Mouse (Mus musculus) intestine, embryonic 15.5 days (tissue): ENCODE measurements around the gene Med1. TPM values are rescaled to one million over a fixed set of nuclear protein-coding genes. Genes with fewer than 3 reads are reported as not detected.

Experiments used
- ATAC-seq: fragments of 200-750 bp; cut with Nextera tagmentation; 2 replicates; pipeline ENCODE4 v1.8.0; 2017; ENCODE audit warnings: moderate TSS enrichment, moderate library complexity
- H3K27ac ChIP-seq: fragments of 300-500 bp; sonication (generic); 2 replicates; pipeline ENCODE4 v1.5.1; 2015; ENCODE audit warnings: mild to moderate bottlenecking, inconsistent platforms
- H3K27me3 ChIP-seq: fragments of 300-500 bp; sonication (generic); replicated peaks from 2 replicates; pipeline ENCODE4 v1.6.1; 2015; ENCODE audit warnings: inconsistent platforms
- H3K36me3 ChIP-seq: fragments of 300-500 bp; sonication (generic); 2 replicates; pipeline ENCODE4 v1.6.1; 2015; ENCODE audit warnings: inconsistent platforms
- H3K4me1 ChIP-seq: fragments of 300-500 bp; sonication (generic); replicated peaks from 2 replicates; pipeline ENCODE4 v1.6.1; 2015; ENCODE audit warnings: inconsistent platforms
- H3K4me2 ChIP-seq: fragments of 300-500 bp; sonication (generic); replicated peaks from 2 replicates; pipeline ENCODE4 v1.6.1; 2015; ENCODE audit warnings: mild to moderate bottlenecking, inconsistent platforms
- H3K4me3 ChIP-seq: fragments of 300-500 bp; sonication (generic); replicated peaks from 2 replicates; pipeline ENCODE4 v1.5.1; 2015; ENCODE audit warnings: inconsistent platforms
- H3K9ac ChIP-seq: fragments of 300-500 bp; sonication (generic); 2 replicates; pipeline ENCODE4 v1.6.1; 2015; ENCODE audit warnings: inconsistent platforms
- H3K9me3 ChIP-seq: fragments of 300-500 bp; sonication (generic); 2 replicates; pipeline ENCODE4 v1.6.1; 2016; ENCODE audit warnings: inconsistent platforms
- WGBS: fragments of 180-500 bp; shearing (Covaris S2); methylation state at CpG from one replicate; pipeline ENCODE4 v1.1.7; 2015; 5-methylcytosine and 5-hydroxymethylcytosine counted together
- polyA plus RNA-seq: library from polyadenylated mRNA; unstranded; fragments of >200 nt; fragmentation: Nextera tagmentation; extraction: Ambion mirVana; gene quantifications from 2 replicates; pipeline ENCODE4 v1.2.1, GENCODE M21; 2015

The Med1 gene
- polyA plus RNA-seq, 1 experiment from 2014 or later, result 63.0 TPM

DNA sequence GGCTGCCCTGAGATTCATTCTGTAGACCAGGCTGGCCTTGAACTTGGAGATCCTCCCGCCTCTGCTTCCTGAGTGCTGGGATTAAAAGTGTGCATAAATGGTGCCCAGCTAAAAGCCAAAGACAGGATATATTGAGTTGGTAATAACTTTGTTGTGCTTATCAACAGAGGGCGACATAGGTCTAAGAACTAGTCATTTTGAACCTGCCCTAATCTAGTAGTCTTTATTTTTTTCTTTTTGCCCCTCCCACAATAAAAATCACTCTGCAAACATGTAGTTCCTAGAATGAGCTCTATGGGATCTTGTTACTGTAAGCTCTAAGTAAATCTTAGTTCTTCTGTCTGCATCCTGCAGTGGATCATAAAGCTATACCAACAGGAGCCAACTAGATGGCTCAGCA, 50.5 kb downstream of the Med1 start:
- H3K9me3 ChIP-seq, result no peaks in the 10 kb centered on the region
- H3K27ac ChIP-seq, result no peak overlapping the region
- no peak overlapping the region for H3K9ac ChIP-seq
- H3K4me1 ChIP-seq, result no peaks in the 10 kb centered on the region
- no peaks in the 10 kb centered on the region for H3K36me3 ChIP-seq
- H3K4me2 ChIP-seq, result no peak overlapping the region
- H3K27me3 ChIP-seq, result no peaks in the 10 kb centered on the region
- 94% methylated on average over 2 of the region's 2 CpGs for WGBS
- no peak overlapping the region for H3K4me3 ChIP-seq
- no peak for ATAC-seq

DNA sequence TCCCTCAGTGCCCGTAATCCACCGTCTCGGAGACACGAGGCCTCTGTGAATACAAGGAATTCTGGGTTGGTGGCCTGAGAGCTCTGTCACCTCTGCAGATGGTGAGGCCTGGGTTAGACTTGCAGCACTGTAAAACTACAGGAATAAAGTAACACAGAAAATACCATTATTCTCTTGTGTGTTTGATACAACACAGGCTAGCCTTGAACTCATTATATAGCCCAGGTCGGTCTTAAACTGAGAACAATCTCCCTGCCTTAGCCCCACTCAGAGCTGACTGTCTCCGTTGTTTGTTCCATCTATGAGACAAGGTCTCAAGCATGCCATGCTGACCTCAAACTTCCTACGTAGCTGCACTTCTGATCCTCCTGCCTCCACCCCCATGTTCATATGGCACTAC, 54.2 kb downstream of the Med1 start:
- no peak overlapping the region for H3K4me3 ChIP-seq
- H3K27ac ChIP-seq, result no peak overlapping the region
- no peaks in the 10 kb centered on the region for H3K36me3 ChIP-seq
- WGBS, result 72% methylated on average over 7 of the region's 7 CpGs
- H3K9me3 ChIP-seq, result no peaks in the 10 kb centered on the region
- H3K4me1 ChIP-seq, result no peaks in the 10 kb centered on the region
- H3K27me3 ChIP-seq, result no peaks in the 10 kb centered on the region
- ATAC-seq, result no peak
- no peak overlapping the region for H3K4me2 ChIP-seq
- no peak overlapping the region for H3K9ac ChIP-seq

DNA sequence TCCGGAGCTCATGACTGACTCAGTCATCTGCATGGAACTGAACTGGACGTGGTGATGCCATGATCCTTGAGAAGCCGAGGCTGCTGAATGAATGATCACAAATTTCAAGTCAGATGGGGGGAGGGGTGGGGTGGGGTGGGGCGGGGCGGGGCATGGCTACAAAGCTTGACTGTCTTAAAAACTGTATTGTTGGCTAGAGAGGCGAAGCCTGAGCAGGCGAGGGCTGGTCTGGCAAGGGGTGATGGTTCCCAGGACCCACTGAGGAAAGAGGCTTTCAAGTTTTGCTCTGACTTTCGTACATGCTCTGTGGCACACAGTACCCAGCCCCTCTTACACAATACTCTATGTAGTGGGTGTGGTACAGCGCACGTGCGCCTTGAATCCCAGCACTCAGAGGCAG, 55.3 kb downstream of the Med1 start:
- Histone ChIP-seq H3K27ac (no peak overlapping the region), H3K27me3 (no peaks in the 10 kb centered on the region), H3K4me1 (no peaks in the 10 kb centered on the region), H3K4me3 (no peak overlapping the region), H3K4me2 (no peak overlapping the region), H3K9me3 (no peaks in the 10 kb centered on the region), H3K9ac (no peak overlapping the region), H3K36me3 (no peaks in the 10 kb centered on the region)
- ATAC-seq, result no peak
- 89% methylated on average over 11 of the region's 11 CpGs for WGBS

DNA sequence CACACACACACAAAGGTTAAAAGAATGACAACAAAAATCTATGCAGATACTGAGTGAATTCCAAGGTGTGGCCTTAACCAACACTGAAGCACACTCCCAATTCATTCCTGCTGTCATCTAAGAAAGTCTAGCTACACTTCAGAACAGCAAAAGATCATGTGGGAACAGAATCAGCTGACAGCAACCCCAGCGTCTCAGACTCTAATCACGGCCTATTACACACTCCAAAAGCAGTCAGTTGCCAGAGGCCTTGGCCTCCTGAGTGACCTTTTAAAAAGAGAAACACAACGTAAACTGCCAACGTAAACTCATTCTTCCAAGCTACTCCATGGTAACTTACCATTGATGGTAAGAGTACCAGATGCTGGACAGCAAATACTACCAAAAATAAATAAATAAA, 58.1 kb downstream of the Med1 start:
- Histone ChIP-seq H3K4me3 (no peak overlapping the region), H3K9me3 (no peaks in the 10 kb centered on the region), H3K4me1 (no peaks in the 10 kb centered on the region), H3K4me2 (no peak overlapping the region), H3K36me3 (no peaks in the 10 kb centered on the region), H3K27me3 (no peaks in the 10 kb centered on the region), H3K9ac (no peak overlapping the region), H3K27ac (no peak overlapping the region)
- 67% methylated on average over 4 of the region's 4 CpGs for WGBS
- no peak for ATAC-seq

DNA sequence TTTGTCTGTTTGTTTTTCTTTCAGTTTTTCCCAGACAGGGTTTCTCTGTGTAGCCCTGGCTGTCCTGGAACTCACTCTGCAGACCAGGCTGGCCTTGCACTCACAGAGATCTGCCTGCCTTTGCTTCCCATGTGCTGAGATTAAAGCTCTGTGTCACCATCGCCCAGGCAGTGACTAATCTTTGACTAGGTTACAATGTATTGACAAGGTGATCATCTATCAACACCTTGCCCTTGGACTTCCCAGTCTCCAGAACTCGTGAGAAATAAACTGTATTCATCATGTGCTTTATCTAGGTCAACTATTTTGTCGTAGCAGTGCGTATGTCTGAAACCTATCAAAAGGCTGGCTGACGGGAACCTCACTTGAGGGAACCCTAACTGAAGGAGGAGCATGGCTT, 69.7 kb downstream of the Med1 start:
- Histone ChIP-seq H3K36me3 (no peaks in the 10 kb centered on the region), H3K4me3 (no peak overlapping the region), H3K4me2 (no peak overlapping the region), H3K27ac (no peak overlapping the region), H3K4me1 (no peaks in the 10 kb centered on the region), H3K9me3 (no peaks in the 10 kb centered on the region), H3K9ac (no peak overlapping the region), H3K27me3 (no peaks in the 10 kb centered on the region)
- no peak for ATAC-seq
- WGBS, result 84% methylated on average over 5 of the region's 5 CpGs

DNA sequence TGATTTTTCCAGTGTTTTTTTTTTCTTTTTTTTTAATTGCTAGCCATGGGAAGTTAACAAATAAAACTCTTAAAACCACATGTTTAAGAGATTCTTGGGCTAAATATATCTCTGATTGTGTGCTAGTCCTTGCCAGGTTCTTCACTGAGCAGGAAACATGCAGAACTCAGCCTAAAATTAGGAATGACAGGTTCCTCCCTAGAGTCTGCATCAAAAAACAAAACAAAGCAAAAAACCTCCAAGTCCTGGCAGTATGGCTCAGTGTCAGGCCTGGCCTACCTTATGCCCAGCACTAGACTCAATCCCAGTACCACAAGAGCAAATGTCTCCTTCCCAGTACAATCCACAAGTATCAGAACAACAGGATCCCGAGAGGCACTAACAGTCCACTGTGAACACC, 78.7 kb downstream of the Med1 start:
- H3K9me3 ChIP-seq, result no peaks in the 10 kb centered on the region
- no peaks in the 10 kb centered on the region for H3K4me1 ChIP-seq
- peaks cover 5% of the 10 kb centered on the region; the same call in 1 of the 2 replicates for H3K36me3 ChIP-seq
- no peak overlapping the region for H3K4me2 ChIP-seq
- ATAC-seq, result no peak
- H3K27me3 ChIP-seq, result no peaks in the 10 kb centered on the region
- H3K9ac ChIP-seq, result no peak overlapping the region
- WGBS, result 92% methylated on average over 1 of the region's 1 CpGs
- H3K27ac ChIP-seq, result no peak overlapping the region
- no peak overlapping the region for H3K4me3 ChIP-seq

DNA sequence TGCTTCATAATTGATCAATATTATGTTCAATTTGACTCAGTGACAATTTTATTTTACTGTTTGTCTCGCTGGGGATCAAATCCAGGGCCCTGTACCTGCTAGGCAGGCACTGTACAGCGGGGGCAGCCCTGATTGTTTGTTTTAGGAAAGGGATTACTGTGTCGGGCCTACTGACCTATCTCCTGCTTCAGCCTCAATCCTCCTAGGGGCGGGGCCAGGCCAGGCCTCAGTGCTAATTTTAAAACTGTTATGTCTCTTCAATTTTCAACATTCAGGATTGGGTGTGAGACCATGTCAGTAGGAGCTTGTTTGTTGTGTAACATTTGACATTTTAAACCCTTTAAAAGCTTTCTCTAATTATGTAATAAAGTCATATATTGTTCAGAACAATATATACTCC, 79.6 kb downstream of the Med1 start:
- no peaks in the 10 kb centered on the region for H3K9me3 ChIP-seq
- no peak overlapping the region for H3K27ac ChIP-seq
- H3K4me1 ChIP-seq, result no peaks in the 10 kb centered on the region
- H3K4me2 ChIP-seq, result no peak overlapping the region
- no peaks in the 10 kb centered on the region for H3K27me3 ChIP-seq
- no peak overlapping the region for H3K9ac ChIP-seq
- no peak for ATAC-seq
- no peak overlapping the region for H3K4me3 ChIP-seq
- 61% methylated on average over 4 of the region's 4 CpGs for WGBS
- H3K36me3 ChIP-seq, result peaks cover 8% of the 10 kb centered on the region; the same call in 1 of the 2 replicates

DNA sequence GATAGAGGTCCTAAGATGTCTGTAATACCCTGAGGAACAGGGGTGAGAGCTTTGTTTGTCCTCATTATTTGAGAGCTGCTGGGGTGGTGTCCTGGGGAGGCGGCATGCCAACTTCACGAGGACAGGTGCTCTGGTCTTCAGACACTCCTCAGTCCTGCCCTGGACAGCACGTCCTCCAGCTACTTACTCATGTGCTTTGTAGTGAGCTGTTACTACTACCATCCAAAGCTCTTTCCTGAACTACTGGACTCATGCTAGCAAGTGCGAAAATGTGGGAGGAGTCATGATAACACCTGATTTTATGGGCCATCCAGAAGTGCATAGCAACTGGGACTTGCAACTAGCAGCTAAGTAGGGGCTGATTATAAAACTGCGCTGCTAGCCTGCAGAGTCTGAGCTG, 83.4 kb downstream of the Med1 start:
- no peaks in the 10 kb centered on the region for H3K27me3 ChIP-seq
- H3K27ac ChIP-seq, result no peak overlapping the region
- WGBS, result 81% methylated on average over 5 of the region's 5 CpGs
- H3K4me2 ChIP-seq, result no peak overlapping the region
- no peaks in the 10 kb centered on the region for H3K9me3 ChIP-seq
- ATAC-seq, result no peak
- peaks cover 8% of the 10 kb centered on the region; the same call in 1 of the 2 replicates for H3K36me3 ChIP-seq
- no peaks in the 10 kb centered on the region for H3K4me1 ChIP-seq
- no peak overlapping the region for H3K4me3 ChIP-seq
- no peak overlapping the region for H3K9ac ChIP-seq

Other genes starting within 250 kb of the Med1 start
- gene Plxdc1, start 206.8 kb downstream of the Med1 start, polyA plus RNA-seq, result 0.47 and 0.49 TPM in 2 replicates
- 7.6 and 11.8 TPM in 2 replicates for gene Arl5c, start 197.1 kb downstream of the Med1 start, polyA plus RNA-seq
- 6.5 and 7.5 TPM in 2 replicates for gene Cacnb1, start 170.3 kb downstream of the Med1 start, polyA plus RNA-seq
- 1,063 and 1,131 TPM in 2 replicates for gene Rpl19, start 166.6 kb downstream of the Med1 start, polyA plus RNA-seq
- 0.16 and 0.29 TPM in 2 replicates for gene Stac2, start 139.8 kb downstream of the Med1 start, polyA plus RNA-seq
- 10.4 and 14.9 TPM in 2 replicates for gene Fbxl20, start 42.9 kb downstream of the Med1 start, polyA plus RNA-seq
- gene Cdk12, start 9.8 kb upstream of the Med1 start, polyA plus RNA-seq, result 8.5 and 9.4 TPM in 2 replicates
- 0.09 TPM in 2 replicates for gene Neurod2, start 136.4 kb upstream of the Med1 start, polyA plus RNA-seq
- 52.2 and 68.9 TPM in 2 replicates for gene Ppp1r1b, start 155.1 kb upstream of the Med1 start, polyA plus RNA-seq
- 39.4 and 39.7 TPM in 2 replicates for gene Stard3, start 165.1 kb upstream of the Med1 start, polyA plus RNA-seq
- 0.25 TPM in 1 of 2 replicates, not detected in the other for gene Tcap, start 190.5 kb upstream of the Med1 start, polyA plus RNA-seq
- 0.19 TPM in 1 of 2 replicates, not detected in the other for gene Pnmt, start 193.2 kb upstream of the Med1 start, polyA plus RNA-seq
- gene Pgap3, start 207.2 kb upstream of the Med1 start, polyA plus RNA-seq, result 15.5 and 16.7 TPM in 2 replicates
- 31.9 and 35.1 TPM in 2 replicates for gene Erbb2, start 219.2 kb upstream of the Med1 start, polyA plus RNA-seq
- gene Mien1, start 245.7 kb upstream of the Med1 start, polyA plus RNA-seq, result 202 and 212 TPM in 2 replicates